ENCODE assay signal across 8 mouse cellular contexts in the genomic region with DNA sequence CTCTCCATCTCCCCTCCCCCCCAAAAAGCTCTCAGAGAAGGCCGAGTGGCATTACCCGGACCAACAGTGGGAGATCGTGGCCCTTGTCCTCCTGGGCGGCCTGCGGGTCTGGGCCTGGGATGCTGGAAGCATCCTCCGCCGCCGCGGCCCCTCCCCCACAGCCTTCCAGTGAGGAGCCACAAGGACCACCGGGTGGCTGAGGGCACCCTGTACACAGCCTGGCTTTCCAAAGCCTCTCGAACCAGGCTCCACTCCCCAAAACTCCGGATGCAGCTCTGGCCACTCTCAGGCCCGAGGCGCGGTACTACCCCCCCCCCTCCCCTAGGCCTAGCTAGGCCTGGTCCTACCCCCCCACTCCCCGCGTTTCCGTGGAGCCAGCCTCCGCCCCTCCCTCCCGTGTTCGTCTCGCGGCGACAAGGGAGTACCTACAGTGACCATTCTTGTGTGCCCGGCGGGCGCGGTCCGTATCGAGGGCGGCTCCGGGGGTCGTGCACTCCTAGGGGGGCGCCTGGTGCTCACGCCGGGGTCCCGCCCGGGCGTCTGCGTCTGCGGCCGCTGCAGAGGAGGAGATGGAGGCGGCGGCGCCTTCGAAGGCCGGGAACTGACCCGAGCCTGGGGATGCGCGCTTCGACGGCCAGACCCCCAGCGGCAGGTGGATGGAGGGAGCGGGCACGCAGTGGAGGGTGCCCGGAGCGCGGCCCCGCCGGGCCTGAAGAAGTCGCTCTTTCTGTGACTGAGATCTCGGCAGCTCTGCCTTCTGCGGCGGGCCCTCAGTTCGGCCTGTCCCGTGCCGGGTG. TPM values are rescaled to one million over a fixed set of nuclear protein-coding genes. Genes with fewer than 3 reads are reported as not detected.
A peak's percentile ranks its signal among the peaks of the same experiment; 100 is the strongest.
DNase-seq lines count a peak whose midpoint lies in the region; ATAC-seq lines count a peak whose summit lies in the region.

No protein-coding gene starts in this region.

- no peaks in the 10 kb centered on the region for H3K36me3 ChIP-seq in forebrain, embryonic 13.5 days (ENCODE audit: poor library complexity, severe bottlenecking)
- no peaks in the 10 kb centered on the region for H3K36me3 ChIP-seq in liver, embryonic 16.5 days (ENCODE audit: control insufficient read depth, insufficient read depth)
- H3K36me3 ChIP-seq in stomach, embryonic 16.5 days (ENCODE audit: control insufficient read depth, insufficient read depth, low read length), result no peaks in the 10 kb centered on the region

- H3K4me2 ChIP-seq in forebrain, embryonic 13.5 days, result peak overlapping the region; percentile 67
- peak overlapping the region; percentile 56 for H3K4me2 ChIP-seq in liver, embryonic 16.5 days (ENCODE audit: low read depth, low read length)
- peak overlapping the region; percentile 59 for H3K4me2 ChIP-seq in stomach, embryonic 16.5 days (ENCODE audit: low read depth, low read length)

- H3K9me3 ChIP-seq in forebrain, embryonic 13.5 days (replicated peaks), result no peaks in the 10 kb centered on the region
- no peaks in the 10 kb centered on the region for H3K9me3 ChIP-seq in liver, embryonic 16.5 days (replicated peaks; ENCODE audit: control insufficient read depth, low read length)
- no peaks in the 10 kb centered on the region for H3K9me3 ChIP-seq in stomach, embryonic 16.5 days (replicated peaks; ENCODE audit: control insufficient read depth, low read length)

- ATAC-seq in forebrain, embryonic 13.5 days, result peak; percentile 46
- no peak for ATAC-seq in liver, embryonic 16.5 days (ENCODE audit: low read depth)
- 0 out of 2 replicates have a peak, but pooled peaks have one; percentile 3 for ATAC-seq in stomach, embryonic 16.5 days (ENCODE audit: insufficient read depth, low FRiP score)
- no peak for ATAC-seq in monocyte, adult 5-6 weeks (replicated peaks; ENCODE audit: insufficient number of reproducible peaks, low FRiP score, low TSS enrichment, poor library complexity, severe bottlenecking)

- intact Hi-C loops in left cerebral cortex, postnatal 4 days (cut with DNase I), result no loop called here

- peak; percentile 56 for DNase-seq in left cerebral cortex, postnatal 4 days
- no peak for DNase-seq in left cerebral cortex, adult 9 months (ENCODE audit: low spot score in 2 of 2)
- peak; percentile 82 to 84 for DNase-seq in cerebellum, postnatal 10 days
- DNase-seq in kidney, postnatal 4 days, result no peak

- H3K9ac ChIP-seq in forebrain, embryonic 13.5 days, result peak overlapping the region; percentile 99
- no peak overlapping the region for H3K9ac ChIP-seq in liver, embryonic 16.5 days (ENCODE audit: low read depth, low read length)
- H3K9ac ChIP-seq in stomach, embryonic 16.5 days (ENCODE audit: low read length), result peak overlapping the region; percentile 43

- under 1% methylated on average over 63 of the region's 67 CpGs for WGBS in forebrain, embryonic 13.5 days
- 2% methylated on average over 65 of the region's 67 CpGs for WGBS in liver, embryonic 16.5 days (ENCODE audit: insufficient replicate concordance)
- 2% methylated on average over 65 of the region's 67 CpGs for WGBS in stomach, embryonic 16.5 days

- peak overlapping the region; percentile 96 for H3K4me3 ChIP-seq in forebrain, embryonic 13.5 days
- H3K4me3 ChIP-seq in liver, embryonic 16.5 days (ENCODE audit: low read depth, low read length), result peak overlapping the region; percentile 33
- H3K4me3 ChIP-seq in stomach, embryonic 16.5 days (replicated peaks; ENCODE audit: low read length), result peak overlapping the region; percentile 38

- H3K27me3 ChIP-seq in forebrain, embryonic 13.5 days, result peaks cover 4% of the 10 kb centered on the region; the same call in 1 of the 2 replicates
- H3K27me3 ChIP-seq in liver, embryonic 16.5 days (ENCODE audit: control insufficient read depth, insufficient read depth, low read depth, low read length), result peaks cover 62% of the 10 kb centered on the region
- peaks cover 56% of the 10 kb centered on the region for H3K27me3 ChIP-seq in stomach, embryonic 16.5 days (ENCODE audit: control insufficient read depth, insufficient read depth, low read length)

- peak overlapping the region; percentile 94 for H3K27ac ChIP-seq in forebrain, embryonic 13.5 days
- no peak overlapping the region for H3K27ac ChIP-seq in liver, embryonic 16.5 days (ENCODE audit: low read length)
- no peak overlapping the region for H3K27ac ChIP-seq in stomach, embryonic 16.5 days (ENCODE audit: low read length)

- H3K4me1 ChIP-seq in forebrain, embryonic 13.5 days, result peaks cover 44% of the 10 kb centered on the region
- peaks cover 28% of the 10 kb centered on the region for H3K4me1 ChIP-seq in liver, embryonic 16.5 days (ENCODE audit: control insufficient read depth, low read depth, low read length)
- peaks cover 18% of the 10 kb centered on the region for H3K4me1 ChIP-seq in stomach, embryonic 16.5 days (ENCODE audit: control insufficient read depth, insufficient read depth, low read length)

RNA-seq across cellular contexts. Expression of gene Elavl3, which starts 0.5 kb away (rescaled TPM):
- total RNA-seq in left cerebral cortex, postnatal 4 days (2021), result 100 to 1,000 TPM; 365 to 366 TPM
- 63.7 and 66.4 TPM in 2 replicates for polyA plus RNA-seq in forebrain, embryonic 13.5 days (2015; fragmentation: Nextera tagmentation; extraction: Ambion mirVana)
- 0.04 TPM in 1 of 2 replicates, not detected in the other for polyA plus RNA-seq in liver, embryonic 16.5 days (2015; fragmentation: Nextera tagmentation; extraction: Ambion mirVana)
- polyA plus RNA-seq in stomach, embryonic 16.5 days (2015; fragmentation: Nextera tagmentation; extraction: Ambion mirVana), result 1.9 and 2.1 TPM in 2 replicates
- total RNA-seq in monocyte, adult 5-6 weeks (2017), result not detected in 3 replicates

RNA-seq across cellular contexts. Expression of gene Gm49318, which starts 19.7 kb away (rescaled TPM):
- total RNA-seq in left cerebral cortex, postnatal 4 days (2021), result not detected
- polyA plus RNA-seq in forebrain, embryonic 13.5 days (2015; fragmentation: Nextera tagmentation; extraction: Ambion mirVana), result not detected in 2 replicates
- polyA plus RNA-seq in liver, embryonic 16.5 days (2015; fragmentation: Nextera tagmentation; extraction: Ambion mirVana), result not detected in 2 replicates
- polyA plus RNA-seq in stomach, embryonic 16.5 days (2015; fragmentation: Nextera tagmentation; extraction: Ambion mirVana), result not detected in 2 replicates
- not detected in 3 replicates for total RNA-seq in monocyte, adult 5-6 weeks (2017)

RNA-seq across cellular contexts. Expression of gene Zfp653, which starts 19.8 kb away (rescaled TPM):
- 10 to 100 TPM; 28.6 to 30.1 TPM for total RNA-seq in left cerebral cortex, postnatal 4 days (2021)
- 17.1 and 18.9 TPM in 2 replicates for polyA plus RNA-seq in forebrain, embryonic 13.5 days (2015; fragmentation: Nextera tagmentation; extraction: Ambion mirVana)
- polyA plus RNA-seq in liver, embryonic 16.5 days (2015; fragmentation: Nextera tagmentation; extraction: Ambion mirVana), result 5.7 and 6.2 TPM in 2 replicates
- 11.2 and 11.7 TPM in 2 replicates for polyA plus RNA-seq in stomach, embryonic 16.5 days (2015; fragmentation: Nextera tagmentation; extraction: Ambion mirVana)
- 8.5 to 13.4 TPM (median 13.1 TPM) in 3 replicates for total RNA-seq in monocyte, adult 5-6 weeks (2017)

RNA-seq across cellular contexts. Expression of gene Ecsit, which starts 33.9 kb away (rescaled TPM):
- total RNA-seq in left cerebral cortex, postnatal 4 days (2021), result 10 to 100 TPM; 43.2 to 44.6 TPM
- 47.7 and 51.5 TPM in 2 replicates for polyA plus RNA-seq in forebrain, embryonic 13.5 days (2015; fragmentation: Nextera tagmentation; extraction: Ambion mirVana)
- polyA plus RNA-seq in liver, embryonic 16.5 days (2015; fragmentation: Nextera tagmentation; extraction: Ambion mirVana), result 21.1 and 22.2 TPM in 2 replicates
- polyA plus RNA-seq in stomach, embryonic 16.5 days (2015; fragmentation: Nextera tagmentation; extraction: Ambion mirVana), result 43.5 and 43.9 TPM in 2 replicates
- 7.4 to 18.5 TPM (median 15.5 TPM) in 3 replicates for total RNA-seq in monocyte, adult 5-6 weeks (2017)

RNA-seq across cellular contexts. Expression of gene Cnn1, which starts 47.7 kb away (rescaled TPM):
- under 1 TPM in 1 of 2 experiments, not detected in 1; 0.44 TPM for total RNA-seq in left cerebral cortex, postnatal 4 days (2021)
- polyA plus RNA-seq in forebrain, embryonic 13.5 days (2015; fragmentation: Nextera tagmentation; extraction: Ambion mirVana), result 1.8 and 2.2 TPM in 2 replicates
- polyA plus RNA-seq in liver, embryonic 16.5 days (2015; fragmentation: Nextera tagmentation; extraction: Ambion mirVana), result 0.22 and 1.8 TPM in 2 replicates
- polyA plus RNA-seq in stomach, embryonic 16.5 days (2015; fragmentation: Nextera tagmentation; extraction: Ambion mirVana), result 505 and 582 TPM in 2 replicates
- total RNA-seq in monocyte, adult 5-6 weeks (2017), result not detected in 3 replicates

Comparison
In these comparisons a context has a peak if more than half of its experiments do, and no peak if none do; other contexts are left out.
1. DNase-seq: peak in left cerebral cortex, postnatal 4 days (single experiment) and cerebellum, postnatal 10 days (2 of 2); none in left cerebral cortex, adult 9 months (0 of 2) and kidney, postnatal 4 days (0 of 2).
2. ATAC-seq: peak in forebrain, embryonic 13.5 days (single experiment) and stomach, embryonic 16.5 days (single experiment); none in liver, embryonic 16.5 days (single experiment) and monocyte, adult 5-6 weeks (single experiment).
3. H3K4me3 ChIP-seq: peak in every context shown above with its lines; median percentile 96 in forebrain, embryonic 13.5 days; 38 in stomach, embryonic 16.5 days; 33 in liver, embryonic 16.5 days.
4. RNA of gene Elavl3, which starts 0.5 kb away (polyA plus RNA-seq): 63.7 to 66.4 TPM in forebrain, embryonic 13.5 days; 1.9 to 2.1 TPM in stomach, embryonic 16.5 days and 0.04 TPM in liver, embryonic 16.5 days; every median in the first group is over 10 times any median in the second.
5. Peak in every context shown above with its lines, with median percentiles within 50 percentile points of each other: H3K4me2 ChIP-seq.